Mouse (Mus musculus): Measurements from ENCODE around the gene Nemf.

DNA sequence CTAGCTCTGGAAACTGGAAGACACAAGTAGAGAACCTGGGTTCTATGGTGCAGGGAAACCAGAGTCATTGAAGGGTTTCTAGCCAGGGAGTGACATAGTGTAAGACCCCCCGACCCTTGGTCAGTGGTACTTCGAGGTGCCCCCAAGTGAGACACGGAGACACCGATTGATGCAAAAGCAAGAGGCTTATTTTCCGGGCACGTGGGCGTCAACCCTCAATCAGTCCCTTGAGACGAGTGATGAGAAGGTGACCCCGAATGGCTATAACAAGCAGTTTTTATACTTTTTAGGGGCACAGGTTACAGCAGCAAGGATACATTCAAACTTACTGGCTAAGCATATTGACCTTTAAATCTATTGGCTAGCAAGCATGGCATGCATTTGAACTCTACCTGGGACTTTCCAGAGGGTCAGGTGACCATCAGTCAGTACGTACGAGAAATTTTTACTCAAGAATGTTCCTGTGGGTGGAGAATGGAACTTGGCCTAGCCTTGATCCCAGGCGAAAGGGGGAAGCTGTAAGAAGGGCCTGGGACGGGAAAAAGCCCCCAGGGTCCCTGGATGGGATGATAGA, 45.7 kb upstream of the Nemf start:
- no peak for TF ChIP-seq HCFC1 (IDR thresholded peaks at IDR 0.05; ENCODE audit: borderline replicate concordance, insufficient read depth, low read length)
- TF ChIP-seq ZNF384 (IDR thresholded peaks at IDR 0.05; ENCODE audit: low read depth, low read length): no peak
- TF ChIP-seq MAFK (IDR thresholded peaks at IDR 0.05; ENCODE audit: insufficient read depth, low read depth, low read length): no peak
- TF ChIP-seq ZC3H11A (IDR thresholded peaks at IDR 0.05; ENCODE audit: borderline replicate concordance, low read depth, low read length): no peak
- no peak for TF ChIP-seq CHD2 (IDR thresholded peaks at IDR 0.05; ENCODE audit: low read depth, low read length)

Data from ES-E14 (cell line).